Mouse (Mus musculus): ENCODE measurements around the gene Rbfox3. TPM values are rescaled to one million over a fixed set of nuclear protein-coding genes. Genes with fewer than 3 reads are reported as not detected.

Gene Rbfox3
- polyA plus RNA-seq, 1 experiment from 2014 or later: 0.09 TPM

DNA sequence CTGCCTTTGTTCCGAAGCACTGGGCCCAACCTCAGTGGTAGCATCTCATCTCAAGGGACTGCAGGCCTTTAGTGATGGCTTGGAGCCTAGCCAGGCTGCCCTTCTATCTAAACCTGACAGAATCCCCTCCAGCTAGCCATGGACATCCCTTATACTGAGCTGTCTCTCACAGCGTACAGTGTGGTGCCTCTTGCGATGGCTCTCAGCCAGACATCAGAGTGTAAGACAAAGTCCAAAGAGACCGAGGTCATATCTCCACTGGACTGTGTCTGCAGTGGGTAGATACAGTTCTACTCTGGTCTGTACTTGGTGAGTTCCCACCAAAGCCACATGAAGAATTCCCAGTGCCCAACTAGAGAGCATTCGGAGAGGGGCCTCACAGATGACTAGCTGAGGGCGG lies 240.2 kb downstream of the Rbfox3 start:
- Histone ChIP-seq H3K9ac (ENCODE audit: low read length) (no peak overlapping the region), H3K4me2 (ENCODE audit: low read length) (no peak overlapping the region), H3K9me3 (ENCODE audit: control insufficient read depth, low read length) (no peaks in the 10 kb centered on the region), H3K36me3 (ENCODE audit: control insufficient read depth, insufficient read depth, low read length) (no peaks in the 10 kb centered on the region), H3K27ac (replicated peaks in 1 of 2; ENCODE audit: control insufficient read depth in 1 of 2, insufficient read depth in 1 of 2, low read depth in 2 of 2, low read length in 2 of 2) (no peak overlapping the region), H3K4me1 (ENCODE audit: control insufficient read depth in 2 of 2, insufficient read depth in 2 of 2, low read length in 2 of 2) (peaks cover 0 to 2% of the 10 kb centered on the region in 2 experiments; a peak in 1 of 4 replicates), H3K27me3 (ENCODE audit: control insufficient read depth, insufficient read depth, low read length) (no peaks in the 10 kb centered on the region), H3K4me3 (ENCODE audit: control insufficient read depth in 1 of 2, insufficient read depth in 1 of 2, low read depth in 1 of 2, low read length in 2 of 2) (no peak overlapping the region)
- no peak for ATAC-seq (ENCODE audit: insufficient number of reproducible peaks, insufficient read depth, low FRiP score, low read depth)
- 74% methylated on average over 6 of the region's 6 CpGs for WGBS

DNA sequence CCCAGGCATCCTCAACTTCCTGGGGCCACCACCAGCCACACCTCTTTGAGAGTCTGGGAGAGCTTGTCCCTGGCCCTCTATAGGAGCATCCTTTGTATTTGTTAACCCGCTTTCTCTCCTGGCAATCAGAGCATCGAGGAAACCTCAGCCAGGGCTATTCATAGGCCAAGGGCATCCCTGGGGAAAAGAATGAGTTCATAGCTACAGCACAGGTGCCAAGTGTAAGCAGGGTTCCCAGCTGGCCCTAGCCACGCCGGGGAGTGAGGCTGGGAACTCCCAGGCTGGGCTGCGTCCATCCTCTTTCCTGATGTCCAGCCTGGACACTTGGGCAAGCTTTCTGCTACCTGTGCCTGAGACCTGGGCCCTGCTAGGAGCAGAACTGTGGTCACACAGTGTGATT lies 241.6 kb downstream of the Rbfox3 start:
- H3K4me3 ChIP-seq (ENCODE audit: control insufficient read depth in 1 of 2, insufficient read depth in 1 of 2, low read depth in 1 of 2, low read length in 2 of 2): no peak overlapping the region

DNA sequence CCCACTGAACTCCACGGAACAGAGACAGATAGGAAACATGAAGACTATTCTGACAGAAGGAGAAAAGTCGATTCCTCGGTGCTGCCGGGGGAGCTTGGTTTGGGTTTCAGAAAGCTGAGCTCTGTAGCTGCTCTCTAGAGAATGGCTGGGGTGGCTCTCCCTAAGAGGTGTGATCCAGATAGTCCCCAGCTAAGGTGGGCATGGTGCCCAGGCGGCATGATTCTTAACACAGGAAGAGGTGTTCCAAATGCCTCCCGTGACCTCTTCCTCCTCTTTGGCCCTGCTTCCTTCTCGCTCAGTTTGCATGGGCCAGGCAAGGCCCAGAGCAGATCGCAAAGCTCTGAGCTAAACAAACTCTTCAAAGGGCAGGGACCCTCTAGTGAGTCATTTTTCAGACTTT lies 243.0 kb downstream of the Rbfox3 start:
- no peak overlapping the region for H3K27ac ChIP-seq (replicated peaks in 1 of 2; ENCODE audit: control insufficient read depth in 1 of 2, insufficient read depth in 1 of 2, low read depth in 2 of 2, low read length in 2 of 2)
- H3K36me3 ChIP-seq (ENCODE audit: control insufficient read depth, insufficient read depth, low read length): no peaks in the 10 kb centered on the region
- no peak overlapping the region for H3K4me2 ChIP-seq (ENCODE audit: low read length)
- no peaks in the 10 kb centered on the region for H3K27me3 ChIP-seq (ENCODE audit: control insufficient read depth, insufficient read depth, low read length)
- no peak for ATAC-seq (ENCODE audit: insufficient number of reproducible peaks, insufficient read depth, low FRiP score, low read depth)
- peaks cover 0 to 2% of the 10 kb centered on the region in 2 experiments; a peak in 1 of 4 replicates for H3K4me1 ChIP-seq (ENCODE audit: control insufficient read depth in 2 of 2, insufficient read depth in 2 of 2, low read length in 2 of 2)
- WGBS: 71% methylated on average over 8 of the region's 8 CpGs
- H3K4me3 ChIP-seq (ENCODE audit: control insufficient read depth in 1 of 2, insufficient read depth in 1 of 2, low read depth in 1 of 2, low read length in 2 of 2): no peak overlapping the region
- no peak overlapping the region for H3K9ac ChIP-seq (ENCODE audit: low read length)
- no peaks in the 10 kb centered on the region for H3K9me3 ChIP-seq (ENCODE audit: control insufficient read depth, low read length)

More for the DNA sequence above, 241.6 kb downstream of the Rbfox3 start:
- H3K9ac ChIP-seq (ENCODE audit: low read length): no peak overlapping the region
- no peaks in the 10 kb centered on the region for H3K27me3 ChIP-seq (ENCODE audit: control insufficient read depth, insufficient read depth, low read length)
- no peak overlapping the region for H3K4me2 ChIP-seq (ENCODE audit: low read length)
- no peaks in the 10 kb centered on the region for H3K36me3 ChIP-seq (ENCODE audit: control insufficient read depth, insufficient read depth, low read length)
- no peaks in the 10 kb centered on the region for H3K9me3 ChIP-seq (ENCODE audit: control insufficient read depth, low read length)
- peaks cover 0 to 2% of the 10 kb centered on the region in 2 experiments; a peak in 1 of 4 replicates for H3K4me1 ChIP-seq (ENCODE audit: control insufficient read depth in 2 of 2, insufficient read depth in 2 of 2, low read length in 2 of 2)
- no peak overlapping the region for H3K27ac ChIP-seq (replicated peaks in 1 of 2; ENCODE audit: control insufficient read depth in 1 of 2, insufficient read depth in 1 of 2, low read depth in 2 of 2, low read length in 2 of 2)
- no peak for ATAC-seq (ENCODE audit: insufficient number of reproducible peaks, insufficient read depth, low FRiP score, low read depth)
- WGBS: 72% methylated on average over 5 of the region's 5 CpGs

DNA sequence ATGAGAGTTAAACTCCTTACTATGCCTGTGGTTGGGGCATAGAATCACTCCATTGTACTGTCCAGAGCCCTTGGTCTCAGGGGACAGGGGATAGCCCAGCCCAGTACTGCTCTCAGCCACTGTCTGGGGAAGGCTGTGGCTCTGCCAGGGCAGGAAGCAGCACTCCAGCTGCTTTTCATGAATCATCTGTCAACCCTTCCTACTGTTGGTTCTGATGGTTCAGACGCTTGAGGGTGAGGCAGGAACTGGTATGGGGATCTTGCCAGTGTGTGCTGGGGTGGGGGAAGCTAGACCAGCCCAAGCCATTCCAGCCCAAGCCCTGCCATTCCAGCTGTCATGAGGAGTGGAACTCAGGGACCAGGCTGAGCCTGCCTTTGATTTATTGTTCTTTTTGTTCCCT lies 243.5 kb downstream of the Rbfox3 start:
- no peak overlapping the region for H3K4me3 ChIP-seq (ENCODE audit: control insufficient read depth in 1 of 2, insufficient read depth in 1 of 2, low read depth in 1 of 2, low read length in 2 of 2)
- H3K27ac ChIP-seq (replicated peaks in 1 of 2; ENCODE audit: control insufficient read depth in 1 of 2, insufficient read depth in 1 of 2, low read depth in 2 of 2, low read length in 2 of 2): no peak overlapping the region
- H3K4me2 ChIP-seq (ENCODE audit: low read length): no peak overlapping the region
- no peak overlapping the region for H3K9ac ChIP-seq (ENCODE audit: low read length)
- peaks cover 0 to 2% of the 10 kb centered on the region in 2 experiments; a peak in 1 of 4 replicates for H3K4me1 ChIP-seq (ENCODE audit: control insufficient read depth in 2 of 2, insufficient read depth in 2 of 2, low read length in 2 of 2)
- no peaks in the 10 kb centered on the region for H3K36me3 ChIP-seq (ENCODE audit: control insufficient read depth, insufficient read depth, low read length)
- no peaks in the 10 kb centered on the region for H3K9me3 ChIP-seq (ENCODE audit: control insufficient read depth, low read length)
- no peak for ATAC-seq (ENCODE audit: insufficient number of reproducible peaks, insufficient read depth, low FRiP score, low read depth)
- 17% methylated on average over 1 of the region's 1 CpGs for WGBS
- no peaks in the 10 kb centered on the region for H3K27me3 ChIP-seq (ENCODE audit: control insufficient read depth, insufficient read depth, low read length)

DNA sequence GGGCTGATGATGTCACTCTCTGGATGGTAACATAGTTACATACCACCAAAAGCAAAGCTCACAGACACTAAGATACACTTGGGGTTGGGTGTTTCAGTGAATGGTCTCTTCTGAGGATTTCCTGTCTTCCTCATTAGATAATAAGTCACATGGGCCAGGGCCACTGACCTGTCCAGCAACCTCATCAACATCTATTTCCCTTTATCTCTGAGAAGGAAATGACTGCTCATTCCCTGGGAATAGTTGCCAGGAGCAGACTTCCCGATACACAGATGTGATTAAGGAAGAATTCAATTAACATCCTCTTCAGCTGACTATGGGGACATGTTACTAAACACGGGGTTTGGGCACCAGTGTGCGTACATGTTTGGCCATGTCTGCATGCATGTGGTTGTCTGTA lies 245.2 kb downstream of the Rbfox3 start:
- H3K27ac ChIP-seq (replicated peaks in 1 of 2; ENCODE audit: control insufficient read depth in 1 of 2, insufficient read depth in 1 of 2, low read depth in 2 of 2, low read length in 2 of 2): no peak overlapping the region
- H3K36me3 ChIP-seq (ENCODE audit: control insufficient read depth, insufficient read depth, low read length): no peaks in the 10 kb centered on the region
- peaks cover 0 to 2% of the 10 kb centered on the region in 2 experiments; a peak in 1 of 4 replicates for H3K4me1 ChIP-seq (ENCODE audit: control insufficient read depth in 2 of 2, insufficient read depth in 2 of 2, low read length in 2 of 2)
- H3K4me2 ChIP-seq (ENCODE audit: low read length): no peak overlapping the region
- ATAC-seq (ENCODE audit: insufficient number of reproducible peaks, insufficient read depth, low FRiP score, low read depth): no peak
- no peaks in the 10 kb centered on the region for H3K27me3 ChIP-seq (ENCODE audit: control insufficient read depth, insufficient read depth, low read length)
- WGBS: 67% methylated on average over 3 of the region's 3 CpGs
- H3K9me3 ChIP-seq (ENCODE audit: control insufficient read depth, low read length): no peaks in the 10 kb centered on the region
- no peak overlapping the region for H3K9ac ChIP-seq (ENCODE audit: low read length)
- no peak overlapping the region for H3K4me3 ChIP-seq (ENCODE audit: control insufficient read depth in 1 of 2, insufficient read depth in 1 of 2, low read depth in 1 of 2, low read length in 2 of 2)

DNA sequence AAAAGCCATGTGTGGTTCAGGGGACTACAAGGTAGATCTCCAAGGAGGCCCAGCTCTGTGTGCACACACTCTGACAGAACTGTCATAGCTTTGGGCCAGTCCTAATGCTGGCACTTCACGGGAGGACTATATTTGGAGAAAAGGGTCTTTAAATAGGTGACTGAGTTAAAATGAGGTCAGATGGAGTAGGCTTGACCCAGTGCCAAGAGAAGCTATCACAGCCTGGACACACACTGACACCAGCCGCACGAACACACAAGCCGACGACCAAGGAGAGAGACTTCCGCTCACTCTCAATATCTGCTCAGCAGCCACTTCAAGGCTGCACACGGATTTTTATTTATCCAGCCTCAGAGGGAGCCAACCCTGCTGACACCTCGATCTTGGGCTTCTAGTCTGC lies 248.1 kb downstream of the Rbfox3 start:
- 51% methylated on average over 8 of the region's 8 CpGs for WGBS
- no peak for ATAC-seq (ENCODE audit: insufficient number of reproducible peaks, insufficient read depth, low FRiP score, low read depth)
- no peak overlapping the region for H3K4me2 ChIP-seq (ENCODE audit: low read length)

DNA sequence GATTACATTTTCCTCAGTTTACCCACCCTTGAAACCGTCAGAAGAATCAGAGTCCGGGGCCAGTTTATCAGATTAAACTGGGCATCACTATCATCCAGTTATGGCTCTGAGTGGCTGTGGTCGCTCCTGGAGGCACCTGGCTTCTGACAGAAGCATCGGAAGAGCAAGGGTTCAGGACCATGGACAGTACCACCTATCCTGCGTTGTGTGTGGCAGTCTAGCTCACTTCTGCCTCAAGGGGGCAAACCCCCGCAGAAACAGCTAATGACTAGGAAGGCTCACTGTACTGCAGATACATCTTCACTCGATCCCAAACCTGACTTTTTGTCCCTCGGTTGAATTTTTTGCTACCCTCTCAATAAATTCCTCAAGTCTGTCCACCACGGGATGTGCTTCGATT lies 252.1 kb downstream of the Rbfox3 start:
- peaks cover 13% of the 10 kb centered on the region for H3K27me3 ChIP-seq (ENCODE audit: control insufficient read depth, insufficient read depth, low read length)
- H3K36me3 ChIP-seq (ENCODE audit: control insufficient read depth, insufficient read depth, low read length): no peaks in the 10 kb centered on the region
- no peak overlapping the region for H3K4me2 ChIP-seq (ENCODE audit: low read length)
- H3K9me3 ChIP-seq (ENCODE audit: control insufficient read depth, low read length): no peaks in the 10 kb centered on the region
- H3K27ac ChIP-seq (replicated peaks in 1 of 2; ENCODE audit: control insufficient read depth in 1 of 2, insufficient read depth in 1 of 2, low read depth in 2 of 2, low read length in 2 of 2): no peak overlapping the region
- H3K9ac ChIP-seq (ENCODE audit: low read length): no peak overlapping the region
- H3K4me1 ChIP-seq (ENCODE audit: control insufficient read depth in 2 of 2, insufficient read depth in 2 of 2, low read length in 2 of 2): no peaks in the 10 kb centered on the region
- H3K4me3 ChIP-seq (ENCODE audit: control insufficient read depth in 1 of 2, insufficient read depth in 1 of 2, low read depth in 1 of 2, low read length in 2 of 2): no peak overlapping the region
- no peak for ATAC-seq (ENCODE audit: insufficient number of reproducible peaks, insufficient read depth, low FRiP score, low read depth)
- WGBS: 9% methylated on average over 10 of the region's 10 CpGs

More for the DNA sequence above, 248.1 kb downstream of the Rbfox3 start:
- H3K4me1 ChIP-seq (ENCODE audit: control insufficient read depth in 2 of 2, insufficient read depth in 2 of 2, low read length in 2 of 2): peaks cover 0 to 1% of the 10 kb centered on the region in 2 experiments; a peak in 1 of 4 replicates
- no peak overlapping the region for H3K27ac ChIP-seq (replicated peaks in 1 of 2; ENCODE audit: control insufficient read depth in 1 of 2, insufficient read depth in 1 of 2, low read depth in 2 of 2, low read length in 2 of 2)
- no peaks in the 10 kb centered on the region for H3K36me3 ChIP-seq (ENCODE audit: control insufficient read depth, insufficient read depth, low read length)
- H3K27me3 ChIP-seq (ENCODE audit: control insufficient read depth, insufficient read depth, low read length): peaks cover 13% of the 10 kb centered on the region
- no peak overlapping the region for H3K9ac ChIP-seq (ENCODE audit: low read length)
- no peak overlapping the region for H3K4me3 ChIP-seq (ENCODE audit: control insufficient read depth in 1 of 2, insufficient read depth in 1 of 2, low read depth in 1 of 2, low read length in 2 of 2)
- H3K9me3 ChIP-seq (ENCODE audit: control insufficient read depth, low read length): no peaks in the 10 kb centered on the region

DNA sequence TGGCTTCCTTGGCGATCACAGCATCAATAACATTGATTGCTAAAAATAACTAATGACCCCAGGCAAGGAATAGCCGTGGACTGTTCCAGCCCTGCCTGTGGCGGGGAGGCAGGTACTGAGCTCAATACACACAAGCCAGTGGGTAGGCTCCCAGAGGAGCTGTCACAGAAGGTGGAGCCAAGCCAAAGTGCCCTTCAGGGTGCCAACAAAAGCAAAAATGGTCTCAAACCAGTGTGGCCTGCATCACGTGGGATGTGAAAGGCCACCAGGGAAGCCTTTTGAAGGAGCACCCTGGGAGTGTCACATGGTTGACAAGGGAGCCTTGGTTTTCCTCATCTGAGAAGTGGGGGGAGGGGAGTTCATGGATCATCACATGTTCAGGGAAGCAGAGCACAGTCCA lies 255.6 kb downstream of the Rbfox3 start:
- Histone ChIP-seq H3K27ac (replicated peaks in 1 of 2; ENCODE audit: control insufficient read depth in 1 of 2, insufficient read depth in 1 of 2, low read depth in 2 of 2, low read length in 2 of 2) (no peak overlapping the region), H3K4me2 (ENCODE audit: low read length) (no peak overlapping the region), H3K36me3 (ENCODE audit: control insufficient read depth, insufficient read depth, low read length) (no peaks in the 10 kb centered on the region), H3K4me3 (ENCODE audit: control insufficient read depth in 1 of 2, insufficient read depth in 1 of 2, low read depth in 1 of 2, low read length in 2 of 2) (no peak overlapping the region), H3K9me3 (ENCODE audit: control insufficient read depth, low read length) (no peaks in the 10 kb centered on the region), H3K9ac (ENCODE audit: low read length) (no peak overlapping the region), H3K27me3 (ENCODE audit: control insufficient read depth, insufficient read depth, low read length) (peaks cover 13% of the 10 kb centered on the region), H3K4me1 (ENCODE audit: control insufficient read depth in 2 of 2, insufficient read depth in 2 of 2, low read length in 2 of 2) (no peaks in the 10 kb centered on the region)
- WGBS: 46% methylated on average over 4 of the region's 4 CpGs
- no peak for ATAC-seq (ENCODE audit: insufficient number of reproducible peaks, insufficient read depth, low FRiP score, low read depth)

Measured in heart, embryonic 14.5 days (tissue).